Mouse (Mus musculus) cortical plate, adult 2 months (tissue): ENCODE measurements around the gene Slc2a12.

ENCODE experiments used
- CTCF ChIP-seq: fragments of 200-500 bp; IDR thresholded peaks from 2 replicates; pipeline ENCODE4 v1.5.1; 2011; ENCODE audit warnings: mild to moderate bottlenecking, control low read depth, low read length; ENCODE audit not compliant: insufficient read depth; ENCODE audit errors: extremely low read depth
- POLR2A ChIP-seq: fragments of 200-500 bp; IDR thresholded peaks from 2 replicates; pipeline ENCODE4 v1.6.1; 2011; ENCODE audit warnings: mild to moderate bottlenecking, low read length, control low read depth; ENCODE audit not compliant: insufficient read depth; ENCODE audit errors: extremely low read depth

DNA sequence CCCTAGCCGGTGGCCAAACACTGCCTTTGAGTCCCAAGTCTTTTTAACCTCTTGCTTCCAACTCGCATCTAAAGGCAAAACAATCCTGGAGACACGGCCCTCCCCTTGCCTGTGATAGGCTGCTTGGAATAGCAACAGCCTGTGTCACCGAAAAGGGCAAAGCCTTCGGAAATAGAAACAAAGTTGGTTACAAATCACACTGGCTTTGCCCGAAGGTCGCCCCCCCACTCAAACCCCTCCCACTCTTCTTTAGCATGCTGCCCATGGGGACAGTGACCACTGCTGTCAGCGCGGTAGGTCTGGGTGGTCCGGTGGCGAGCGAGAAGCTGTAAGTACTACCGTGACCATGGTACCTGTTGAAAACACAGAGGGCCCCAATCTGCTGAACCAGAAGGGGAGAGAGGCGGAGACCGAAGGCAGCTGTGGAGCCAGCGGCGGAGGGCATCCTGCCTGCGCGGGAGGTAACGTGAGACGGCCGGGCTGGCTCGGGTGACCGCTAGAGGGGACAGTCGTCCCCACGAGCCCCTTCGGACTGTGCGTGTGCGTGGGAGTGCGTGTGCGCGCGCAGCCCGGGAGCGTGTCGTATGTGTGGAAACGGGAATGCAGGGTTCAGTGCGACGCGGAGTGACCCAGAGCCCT, at the start of gene Slc2a12:
- no peak for TF ChIP-seq CTCF
- no peak for TF ChIP-seq POLR2A
